Mouse (Mus musculus) MEL (cell line): ENCODE measurements at regions not wholly inside any gene's neighbourhood (a gene's known extent, or its start where the extent isn't known, plus 50 kb on each side); places are given as distances from the start of the nearest gene placed in this dataset.

ENCODE experiments used
- DNase-seq: peaks from one replicate; pipeline ENCODE4 v3.0.0; 2011; ENCODE audit warnings: low read depth, low spot score
- H3K27ac ChIP-seq: 2 replicates; pipeline ENCODE4 v1.5.1; 2012; ENCODE audit warnings: low read depth, mild to moderate bottlenecking, control low read depth, low read length, moderate library complexity; ENCODE audit not compliant: control insufficient read depth
- H3K27me3 ChIP-seq, 2 experiments: fragments of 150-350 bp in 1 of 2; sonication (generic) in 1 of 2; 2 replicates each; pipeline ENCODE4 v1.6.1; 2012; ENCODE audit warnings: low read length in 2 of 2, mild to moderate bottlenecking in 2 of 2, improper control_type of control experiment in 1 of 2, moderate library complexity in 1 of 2; ENCODE audit not compliant: insufficient read depth in 2 of 2, control insufficient read depth in 1 of 2
- H3K36me3 ChIP-seq, 2 experiments: 2 replicates each; pipeline ENCODE4 v1.6.1; 2012 to 2014; ENCODE audit warnings: low read length in 2 of 2, improper control_type of control experiment in 1 of 2, inconsistent platforms in 1 of 2, mild to moderate bottlenecking in 1 of 2; ENCODE audit not compliant: insufficient read depth in 2 of 2, control insufficient read depth in 1 of 2
- H3K4me1 ChIP-seq, 2 experiments: fragments of 150-350 bp in 1 of 2; sonication (generic) in 1 of 2; 2 replicates each; pipeline ENCODE4 v1.6.1; 2012; ENCODE audit warnings: low read length in 2 of 2, improper control_type of control experiment in 1 of 2, mild to moderate bottlenecking in 1 of 2; ENCODE audit not compliant: insufficient read depth in 2 of 2, control insufficient read depth in 1 of 2
- H3K4me3 ChIP-seq, 2 experiments: fragments of 150-350 bp in 1 of 2; sonication (generic) in 1 of 2; 2 replicates each; pipeline ENCODE4 v1.5.1; 2012; ENCODE audit warnings: low read depth in 2 of 2, low read length in 2 of 2, mild to moderate bottlenecking in 2 of 2, moderate library complexity in 2 of 2, control low read depth in 1 of 2, improper control_type of control experiment in 1 of 2; ENCODE audit not compliant: control insufficient read depth in 1 of 2, insufficient read depth in 1 of 2
- H3K79me2 ChIP-seq: 2 replicates; pipeline ENCODE4 v1.6.1; 2012; ENCODE audit warnings: mild to moderate bottlenecking, low read length, moderate library complexity; ENCODE audit not compliant: control insufficient read depth, poor library complexity, insufficient read depth
- H3K9ac ChIP-seq: 2 replicates; pipeline ENCODE4 v1.6.1; 2012; ENCODE audit warnings: low read depth, mild to moderate bottlenecking, control low read depth, low read length, moderate library complexity; ENCODE audit not compliant: control insufficient read depth, poor library complexity, severe bottlenecking
- H3K9me3 ChIP-seq: fragments of 150-350 bp; sonication (generic); replicated peaks from 2 replicates; pipeline ENCODE4 v1.6.1; 2012; ENCODE audit warnings: mild to moderate bottlenecking, low read length, improper control_type of control experiment, moderate library complexity; ENCODE audit not compliant: insufficient read depth
- EP300 ChIP-seq, 2 experiments: IDR thresholded peaks; 2 replicates each; pipeline ENCODE4 v1.6.1; 2011; ENCODE audit warnings: improper control_type of control experiment in 2 of 2, low read length in 2 of 2, low read depth in 1 of 2, mild to moderate bottlenecking in 1 of 2
- ETS1 ChIP-seq: IDR thresholded peaks from 2 replicates; pipeline ENCODE4 v1.6.1; 2012; ENCODE audit warnings: low read depth, mild to moderate bottlenecking, inconsistent platforms, low read length, improper control_type of control experiment, moderate library complexity
- GABPA ChIP-seq: IDR thresholded peaks from 2 replicates; pipeline ENCODE4 v1.6.1; 2012; ENCODE audit warnings: low read depth, mild to moderate bottlenecking, inconsistent platforms, low read length, improper control_type of control experiment, moderate library complexity
- GATA1 ChIP-seq: IDR thresholded peaks from 2 replicates; pipeline ENCODE4 v1.6.1; 2011; ENCODE audit warnings: low read depth, low read length, improper control_type of control experiment
- JUND ChIP-seq: IDR thresholded peaks from 2 replicates; pipeline ENCODE4 v1.6.1; 2011; ENCODE audit warnings: low read depth, mild to moderate bottlenecking, improper control_type of control experiment, low read length
- KAT2A ChIP-seq: conservative IDR thresholded peaks from 2 replicates; pipeline ENCODE4 v1.6.1; 2012; ENCODE audit warnings: low read depth, low read length, improper control_type of control experiment, inconsistent platforms
- MEF2A ChIP-seq: IDR thresholded peaks from 2 replicates; pipeline ENCODE4 v1.6.1; 2014; ENCODE audit warnings: low read depth, mild to moderate bottlenecking, inconsistent platforms, low read length, improper control_type of control experiment; ENCODE audit not compliant: poor library complexity, insufficient replicate concordance, severe bottlenecking; ENCODE audit errors: extremely low read depth
- MXI1 ChIP-seq: IDR thresholded peaks from 2 replicates; pipeline ENCODE4 v1.6.1; 2011; ENCODE audit warnings: mild to moderate bottlenecking, low read depth, low read length, improper control_type of control experiment
- MYB ChIP-seq: IDR thresholded peaks from 2 replicates; pipeline ENCODE4 v1.6.1; 2011; ENCODE audit warnings: mild to moderate bottlenecking, low read depth, low read length, improper control_type of control experiment
- POLR2A ChIP-seq, 2 experiments: IDR thresholded peaks; 2 replicates each; pipeline ENCODE4 v1.6.1; 2011 to 2012; ENCODE audit warnings: low read length in 2 of 2, mild to moderate bottlenecking in 2 of 2, control low read depth in 1 of 2, improper control_type of control experiment in 1 of 2, low read depth in 1 of 2, moderate library complexity in 1 of 2; ENCODE audit not compliant: control insufficient read depth in 1 of 2, insufficient read depth in 1 of 2, poor library complexity in 1 of 2
- POLR2AphosphoS2 ChIP-seq: IDR thresholded peaks from 2 replicates; pipeline ENCODE4 v1.6.1; 2011; ENCODE audit warnings: low read length, improper control_type of control experiment
- POLR2AphosphoS5 ChIP-seq: IDR thresholded peaks from 2 replicates; pipeline ENCODE4 v1.6.1; 2012; ENCODE audit warnings: low read depth, borderline replicate concordance, mild to moderate bottlenecking, inconsistent platforms, low read length, moderate library complexity, mixed read lengths
- SIN3A ChIP-seq: IDR thresholded peaks from 2 replicates; pipeline ENCODE4 v1.6.1; 2012; ENCODE audit warnings: low read length, improper control_type of control experiment, inconsistent platforms
- TBP ChIP-seq: IDR thresholded peaks from 2 replicates; pipeline ENCODE4 v1.8.0; 2011; ENCODE audit warnings: low read depth, low read length, improper control_type of control experiment
- USF2 ChIP-seq, 2 experiments: IDR thresholded peaks; 2 replicates each; pipeline ENCODE4 v1.6.1; 2011 to 2012; ENCODE audit warnings: improper control_type of control experiment in 2 of 2, low read length in 2 of 2, borderline replicate concordance in 1 of 2, inconsistent platforms in 1 of 2, low read depth in 1 of 2, mild to moderate bottlenecking in 1 of 2; ENCODE audit not compliant: insufficient read depth in 1 of 2
- ZC3H11A ChIP-seq: IDR thresholded peaks from 2 replicates; pipeline ENCODE4 v1.6.1; 2012; ENCODE audit warnings: low read depth, mild to moderate bottlenecking, inconsistent platforms, low read length, improper control_type of control experiment

DNA sequence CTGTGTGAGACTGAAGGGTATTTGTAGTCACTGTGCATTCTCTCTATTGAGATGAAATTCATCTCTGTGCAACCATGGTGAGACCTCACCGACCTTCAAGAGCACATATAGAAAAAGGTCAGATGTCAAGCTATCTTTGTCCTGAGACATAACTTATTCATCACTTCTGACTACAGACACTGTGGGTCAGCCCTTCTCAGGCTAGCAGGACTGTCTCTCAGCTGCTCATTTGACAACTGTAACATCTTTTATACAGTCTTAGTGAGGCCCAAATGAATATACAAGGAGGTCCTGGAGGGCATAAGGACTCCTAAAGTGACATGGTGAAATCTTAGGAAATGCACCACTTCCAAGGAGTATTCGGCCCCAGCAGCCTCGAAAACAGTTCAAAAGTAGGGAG lies 877.1 kb downstream of the Rapgef2 start:
- no peak overlapping the region for H3K27ac ChIP-seq
- H3K9ac ChIP-seq: no peak overlapping the region
- H3K9me3 ChIP-seq: no peaks in the 10 kb centered on the region
- no peaks in the 10 kb centered on the region for H3K79me2 ChIP-seq
- DNase-seq: no peak
- no peaks in the 10 kb centered on the region for H3K4me1 ChIP-seq
- H3K4me3 ChIP-seq: no peak overlapping the region
- no peaks in the 10 kb centered on the region for H3K27me3 ChIP-seq
- H3K36me3 ChIP-seq: no peaks in the 10 kb centered on the region
- TF ChIP-seq GATA1 (no peak), POLR2A (IDR thresholded peaks at IDR 0.05; ENCODE audit: control insufficient read depth in 1 of 2, insufficient read depth in 1 of 2, low read depth in 1 of 2, low read length in 2 of 2, poor library complexity in 1 of 2) (no peak), ZC3H11A (no peak), TBP (no peak), GABPA (no peak), POLR2AphosphoS5 (no peak), USF2 (IDR thresholded peaks at IDR 0.05; ENCODE audit: borderline replicate concordance in 1 of 2, insufficient read depth in 1 of 2, low read depth in 1 of 2, low read length in 2 of 2) (no peak), POLR2AphosphoS2 (no peak), EP300 (IDR thresholded peaks at IDR 0.05; ENCODE audit: low read depth in 1 of 2, low read length in 2 of 2) (no peak), JUND (no peak), MYB (no peak), KAT2A (no peak)
- TF ChIP-seq, all 39 proteins: peak for 0

DNA sequence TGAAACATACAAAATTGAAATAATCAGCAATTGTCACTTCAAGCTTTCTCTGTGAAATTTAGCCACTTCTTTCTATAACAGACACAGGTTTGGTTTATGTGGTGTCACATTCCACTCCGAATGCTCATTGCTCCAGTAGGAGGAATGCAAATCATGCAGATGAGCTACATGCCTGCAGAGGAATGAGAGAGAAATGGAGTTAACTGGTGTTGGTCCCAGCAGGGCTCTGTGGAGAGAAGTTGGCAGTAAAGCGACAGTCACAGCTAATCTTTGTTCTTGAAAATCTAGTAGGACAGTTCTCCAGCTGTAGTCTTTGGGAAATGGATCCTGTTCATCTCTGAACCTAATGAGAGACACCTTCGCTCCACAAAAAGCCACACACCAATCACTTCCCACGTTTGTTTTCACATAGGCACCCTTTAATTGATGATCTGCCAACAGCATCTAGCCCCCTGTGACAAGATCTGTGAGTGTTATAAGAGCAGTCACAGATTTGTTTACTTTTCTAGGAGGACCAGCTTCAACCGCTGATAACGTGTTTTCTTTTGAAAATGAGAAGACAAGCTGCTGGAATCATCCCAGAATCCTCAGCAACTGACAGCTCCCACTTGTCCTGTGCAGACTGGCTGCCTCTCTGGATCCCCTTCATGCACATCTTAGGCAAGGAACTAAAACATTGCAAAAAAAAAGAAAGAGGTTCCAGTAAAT lies 880.4 kb downstream of the Rapgef2 start:
- no peaks in the 10 kb centered on the region for H3K36me3 ChIP-seq
- H3K4me1 ChIP-seq: no peaks in the 10 kb centered on the region
- H3K9me3 ChIP-seq: no peaks in the 10 kb centered on the region
- TF ChIP-seq MXI1 (no peak), SIN3A (no peak), ETS1 (no peak), MEF2A (no peak)
- no peak overlapping the region for H3K27ac ChIP-seq
- no peak overlapping the region for H3K4me3 ChIP-seq
- no peak for DNase-seq
- no peaks in the 10 kb centered on the region for H3K79me2 ChIP-seq
- H3K9ac ChIP-seq: no peak overlapping the region
- H3K27me3 ChIP-seq: no peaks in the 10 kb centered on the region
